Mouse (Mus musculus) lung, embryonic 16.5 days (tissue): ENCODE results near the gene Ckap2l. TPM values are rescaled to one million over a fixed set of nuclear protein-coding genes. Genes with fewer than 3 reads are reported as not detected.

Experiments
- ATAC-seq: fragments of 200-750 bp; cut with Nextera tagmentation; 2 replicates; pipeline ENCODE4 v1.8.0; 2017; ENCODE audit warnings: low read depth, mild to moderate bottlenecking, moderate library complexity
- H3K27ac ChIP-seq: fragments of 300-500 bp; sonication (generic); 2 replicates; pipeline ENCODE4 v1.5.1; 2014; ENCODE audit warnings: mild to moderate bottlenecking, control low read depth, low read length
- H3K27me3 ChIP-seq: fragments of 300-500 bp; sonication (generic); 2 replicates; pipeline ENCODE4 v1.6.1; 2014; ENCODE audit warnings: low read depth, low read length, mixed read lengths; ENCODE audit not compliant: control insufficient read depth, insufficient read depth
- H3K36me3 ChIP-seq: fragments of 300-500 bp; sonication (generic); 2 replicates; pipeline ENCODE4 v1.6.1; 2014; ENCODE audit warnings: low read length; ENCODE audit not compliant: control insufficient read depth, insufficient read depth
- H3K4me1 ChIP-seq: fragments of 300-500 bp; sonication (generic); replicated peaks from 2 replicates; pipeline ENCODE4 v1.6.1; 2014; ENCODE audit warnings: low read length, mixed read lengths; ENCODE audit not compliant: control insufficient read depth, insufficient read depth
- H3K4me2 ChIP-seq: fragments of 300-500 bp; sonication (generic); 2 replicates; pipeline ENCODE4 v1.6.1; 2014; ENCODE audit warnings: low read depth, low read length, control low read depth
- H3K4me3 ChIP-seq: fragments of 300-500 bp; sonication (generic); 2 replicates; pipeline ENCODE4 v1.5.1; 2014; ENCODE audit warnings: mild to moderate bottlenecking, low read length, control low read depth
- H3K9ac ChIP-seq: fragments of 300-500 bp; sonication (generic); 2 replicates; pipeline ENCODE4 v1.6.1; 2014; ENCODE audit warnings: low read length, control low read depth
- H3K9me3 ChIP-seq: fragments of 300-500 bp; sonication (generic); 2 replicates; pipeline ENCODE4 v1.6.1; 2016; ENCODE audit warnings: low read length; ENCODE audit not compliant: control insufficient read depth
- WGBS: fragments of 180-500 bp; shearing (Covaris S2); extraction: QIAGEN DNeasy Blood & Tissue Kit; methylation state at CpG from one replicate; pipeline ENCODE4 v1.1.7; 2014; 5-methylcytosine and 5-hydroxymethylcytosine counted together
- polyA plus RNA-seq: library from polyadenylated mRNA; unstranded; fragments of >200 nt; fragmentation: Nextera tagmentation; extraction: Ambion mirVana; gene quantifications from 2 replicates; pipeline ENCODE4 v1.2.1, GENCODE M21; 2015

The Ckap2l gene
- polyA plus RNA-seq, 1 experiment from 2014 or later: 64.0 TPM

DNA sequence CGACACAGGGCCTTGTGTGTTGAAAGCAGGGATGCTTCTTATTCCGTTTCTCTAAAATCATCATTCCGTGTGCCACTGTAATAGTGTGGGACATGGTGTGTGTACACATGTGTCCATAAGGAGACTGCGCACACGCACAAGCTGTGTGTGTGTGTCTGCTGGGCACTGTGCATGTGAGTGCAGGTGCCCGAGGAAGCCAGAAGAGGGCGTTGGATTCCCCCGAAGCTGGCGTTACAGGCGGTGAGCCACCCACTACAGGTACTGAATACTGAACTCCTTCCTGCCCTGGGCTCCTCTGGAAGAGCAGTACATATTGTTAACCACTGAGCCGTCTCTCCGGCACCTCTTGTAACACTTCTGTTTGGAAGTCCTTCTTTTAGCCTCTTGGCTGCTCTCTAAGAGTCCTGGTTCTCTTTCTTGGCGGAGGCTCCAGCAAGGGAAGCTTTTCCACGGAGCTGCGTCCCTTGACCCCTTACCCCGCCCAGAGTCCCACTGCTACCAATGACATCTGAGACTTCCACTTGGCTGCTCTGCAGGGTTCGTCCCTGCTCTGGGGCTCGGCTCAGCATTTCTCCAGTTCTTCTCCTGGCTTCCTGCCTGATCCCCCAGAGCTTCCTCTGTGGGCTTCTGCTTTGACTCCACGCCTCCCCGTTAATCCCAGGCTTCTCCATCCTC, 52.4 kb downstream of the Ckap2l start:
- H3K4me1 ChIP-seq: peaks cover 11% of the 10 kb centered on the region
- no peaks in the 10 kb centered on the region for H3K9me3 ChIP-seq
- no peak overlapping the region for H3K27ac ChIP-seq
- H3K4me3 ChIP-seq: no peak overlapping the region
- no peak overlapping the region for H3K4me2 ChIP-seq
- H3K27me3 ChIP-seq: no peaks in the 10 kb centered on the region
- no peaks in the 10 kb centered on the region for H3K36me3 ChIP-seq
- 64% methylated on average over 20 of the region's 20 CpGs for WGBS
- H3K9ac ChIP-seq: no peak overlapping the region
- peak; percentile 79 for ATAC-seq

DNA sequence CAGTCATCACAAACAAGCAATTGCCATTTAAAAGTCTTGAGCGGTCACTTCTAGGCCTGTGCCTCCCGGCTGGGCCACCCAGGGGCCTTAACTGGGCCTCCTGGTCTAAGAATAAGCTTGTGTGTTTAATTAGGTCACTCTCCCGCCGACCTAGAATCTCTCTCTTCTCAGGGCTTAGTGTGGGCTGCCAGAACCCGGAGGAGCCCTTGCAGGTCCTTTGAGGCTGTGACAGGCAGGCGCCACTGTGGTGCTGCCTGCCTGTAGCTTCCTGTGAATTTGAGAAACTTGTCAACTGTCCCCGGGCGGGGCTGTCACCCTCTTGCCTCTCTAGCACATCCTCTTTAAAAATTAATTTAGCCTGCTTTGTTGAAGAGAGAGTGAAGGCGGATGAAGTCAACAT, 53.2 kb downstream of the Ckap2l start:
- H3K27me3 ChIP-seq: no peaks in the 10 kb centered on the region
- H3K9ac ChIP-seq: no peak overlapping the region
- H3K36me3 ChIP-seq: no peaks in the 10 kb centered on the region
- no peak overlapping the region for H3K4me3 ChIP-seq
- peaks cover 11% of the 10 kb centered on the region for H3K4me1 ChIP-seq
- H3K27ac ChIP-seq: no peak overlapping the region
- no peak for ATAC-seq
- H3K9me3 ChIP-seq: no peaks in the 10 kb centered on the region
- H3K4me2 ChIP-seq: no peak overlapping the region
- WGBS: 29% methylated on average over 9 of the region's 9 CpGs

DNA sequence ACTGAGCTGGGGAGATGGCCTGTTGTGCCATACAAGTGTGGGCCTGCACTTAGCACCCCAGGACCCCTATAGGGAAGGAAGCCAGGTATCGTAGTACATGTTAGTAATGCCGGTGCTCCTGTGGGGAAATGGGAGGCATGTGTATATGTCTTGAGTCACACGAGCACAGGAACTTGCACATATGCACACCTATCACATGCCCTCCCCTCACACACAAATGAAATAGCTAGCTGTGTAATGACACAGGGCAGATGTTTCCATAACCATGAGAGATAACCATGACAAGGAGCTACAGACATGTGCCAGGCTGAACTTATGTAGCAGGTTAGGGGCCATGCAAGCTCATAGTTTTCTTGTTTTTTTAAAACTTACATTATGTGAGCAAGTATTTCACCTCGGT, 54.0 kb downstream of the Ckap2l start:
- Histone ChIP-seq H3K27me3 (no peaks in the 10 kb centered on the region), H3K4me3 (no peak overlapping the region), H3K4me1 (peaks cover 11% of the 10 kb centered on the region), H3K36me3 (no peaks in the 10 kb centered on the region), H3K4me2 (no peak overlapping the region), H3K27ac (no peak overlapping the region), H3K9me3 (no peaks in the 10 kb centered on the region), H3K9ac (no peak overlapping the region)
- WGBS: 56% methylated on average over 4 of the region's 4 CpGs
- no peak for ATAC-seq

GRCm38 (mm10) chr2:129241845-129242833, 54.9 kb downstream of the Ckap2l start:
- Histone ChIP-seq H3K4me3 (no peak overlapping the region), H3K9ac (no peak overlapping the region), H3K4me2 (no peak overlapping the region), H3K27ac (no peak overlapping the region), H3K36me3 (no peaks in the 10 kb centered on the region), H3K9me3 (no peaks in the 10 kb centered on the region), H3K27me3 (no peaks in the 10 kb centered on the region), H3K4me1 (peaks cover 11% of the 10 kb centered on the region)
- WGBS: 51% methylated on average over 7 of the region's 7 CpGs
- ATAC-seq: no peak

DNA sequence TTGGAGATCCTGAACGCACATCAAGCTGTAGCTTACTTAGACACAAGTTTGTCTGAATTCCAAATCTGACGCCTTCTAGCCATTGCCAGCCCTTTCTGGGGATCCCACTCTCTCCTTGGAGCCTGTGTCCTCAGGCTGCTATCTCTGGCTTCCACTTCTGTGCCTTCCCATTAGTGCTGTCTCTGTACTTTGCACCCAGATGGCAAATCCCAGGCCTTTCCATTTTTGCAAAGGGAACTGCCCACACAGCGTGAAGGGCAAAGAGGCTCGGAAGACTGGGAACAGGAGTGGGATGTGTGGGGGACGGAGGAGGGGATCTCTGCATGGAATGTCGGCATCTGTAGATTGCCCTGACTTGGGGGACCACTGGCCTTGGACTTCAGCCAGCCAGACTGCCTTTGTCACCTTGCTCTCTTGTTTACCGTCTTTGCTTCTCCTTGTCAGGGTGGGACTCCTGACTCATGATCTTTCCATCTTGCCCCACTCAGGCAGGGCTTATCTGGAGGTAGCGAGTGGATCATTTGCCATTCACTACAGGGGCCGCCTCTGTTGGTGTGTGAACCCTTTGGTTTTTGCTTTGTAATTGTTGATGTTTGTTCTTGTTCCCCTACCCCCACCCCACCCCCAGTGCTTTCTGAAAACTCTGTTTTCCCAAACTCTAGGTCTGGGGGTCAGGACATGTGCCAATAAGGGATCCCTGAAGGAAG, 56.1 kb downstream of the Ckap2l start:
- ATAC-seq: no peak
- Histone ChIP-seq H3K4me3 (no peak overlapping the region), H3K27me3 (no peaks in the 10 kb centered on the region), H3K9ac (no peak overlapping the region), H3K27ac (no peak overlapping the region), H3K36me3 (no peaks in the 10 kb centered on the region), H3K4me2 (no peak overlapping the region), H3K4me1 (peaks cover 11% of the 10 kb centered on the region), H3K9me3 (no peaks in the 10 kb centered on the region)
- 47% methylated on average over 9 of the region's 9 CpGs for WGBS

- no peaks in the 10 kb centered on the region; the same call in 1 of the 2 replicates for H3K27me3 ChIP-seq
- H3K36me3 ChIP-seq: no peaks in the 10 kb centered on the region
- no peaks in the 10 kb centered on the region for H3K4me1 ChIP-seq
- no peak overlapping the region for H3K4me2 ChIP-seq
- no peak overlapping the region for H3K9ac ChIP-seq
- H3K9me3 ChIP-seq: no peaks in the 10 kb centered on the region
- no peak for ATAC-seq
- WGBS: 77% methylated on average over 4 of the region's 4 CpGs
- no peak overlapping the region for H3K4me3 ChIP-seq
- H3K27ac ChIP-seq: no peak overlapping the region
These were observed 60.5 kb downstream of the Ckap2l start for GRCm38 (mm10) chr2:129236526-129236925.

- no peaks in the 10 kb centered on the region; the same call in 1 of the 2 replicates for H3K27me3 ChIP-seq
- H3K36me3 ChIP-seq: no peaks in the 10 kb centered on the region
- ATAC-seq: no peak
- no peak overlapping the region for H3K27ac ChIP-seq
- H3K4me1 ChIP-seq: no peaks in the 10 kb centered on the region
- no peak overlapping the region for H3K9ac ChIP-seq
- H3K4me2 ChIP-seq: no peak overlapping the region
- H3K4me3 ChIP-seq: no peak overlapping the region
- H3K9me3 ChIP-seq: no peaks in the 10 kb centered on the region
- WGBS: 55% methylated on average over 2 of the region's 2 CpGs
These were observed 62.3 kb downstream of the Ckap2l start for GRCm38 (mm10) chr2:129234731-129235130.

DNA sequence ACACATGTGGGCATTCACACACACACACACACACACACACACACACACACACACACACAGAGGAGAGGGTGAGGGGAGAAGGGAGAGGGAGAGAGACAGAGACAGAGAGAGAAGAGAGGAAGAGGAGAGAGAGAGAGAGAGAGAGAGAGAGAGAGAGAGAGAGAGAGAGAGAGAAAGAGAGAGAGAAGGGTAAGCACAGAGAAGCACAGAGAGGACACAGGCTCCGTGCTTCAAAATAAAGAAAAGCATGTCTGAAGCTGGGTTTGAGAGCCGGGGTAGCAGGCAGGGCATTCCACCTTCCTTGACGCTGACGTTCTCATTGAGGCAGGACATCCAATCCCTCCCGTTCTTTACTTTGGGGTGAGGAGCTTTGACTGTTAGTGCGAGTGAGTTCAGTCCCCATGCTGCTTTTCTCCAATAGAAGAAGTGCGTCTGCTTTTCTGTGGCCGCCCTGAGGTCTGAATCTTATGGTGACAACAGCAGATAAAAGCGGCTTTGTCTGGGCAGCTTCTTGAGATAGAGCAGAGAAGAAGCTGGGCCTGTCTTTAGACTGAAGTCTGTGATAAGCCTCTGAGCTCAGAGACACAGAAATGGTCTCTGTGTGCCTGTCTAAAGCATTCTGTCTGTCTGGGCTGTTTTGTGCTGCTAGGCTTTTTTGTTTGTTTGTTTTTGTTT, 63.1 kb downstream of the Ckap2l start:
- no peak overlapping the region for H3K4me2 ChIP-seq
- no peak overlapping the region for H3K4me3 ChIP-seq
- H3K27me3 ChIP-seq: no peaks in the 10 kb centered on the region; the same call in 1 of the 2 replicates
- 31% methylated on average over 9 of the region's 9 CpGs for WGBS
- H3K9ac ChIP-seq: no peak overlapping the region
- no peaks in the 10 kb centered on the region for H3K4me1 ChIP-seq
- no peaks in the 10 kb centered on the region for H3K9me3 ChIP-seq
- no peak for ATAC-seq
- no peak overlapping the region for H3K27ac ChIP-seq
- H3K36me3 ChIP-seq: no peaks in the 10 kb centered on the region
